Mouse (Mus musculus) liver, embryonic 16.5 days (tissue): Measurements from ENCODE around the gene Igfbp6. TPM values are rescaled to one million over a fixed set of nuclear protein-coding genes. Genes with fewer than 3 reads are reported as not detected.

Experiments
- ATAC-seq: fragments of 200-750 bp; cut with Nextera tagmentation; 2 replicates; pipeline ENCODE4 v1.8.0; 2017; ENCODE audit warnings: low read depth, mild to moderate bottlenecking, moderate number of reproducible peaks, moderate library complexity
- H3K27ac ChIP-seq: fragments of 300-500 bp; sonication (generic); 2 replicates; pipeline ENCODE4 v1.5.1; 2014; ENCODE audit warnings: mild to moderate bottlenecking, low read length
- H3K27me3 ChIP-seq: fragments of 300-500 bp; sonication (generic); 2 replicates; pipeline ENCODE4 v1.6.1; 2014; ENCODE audit warnings: low read depth, low read length, mixed read lengths; ENCODE audit not compliant: control insufficient read depth, insufficient read depth
- H3K36me3 ChIP-seq: fragments of 300-500 bp; sonication (generic); 2 replicates; pipeline ENCODE4 v1.6.1; 2014; ENCODE audit warnings: mild to moderate bottlenecking; ENCODE audit not compliant: control insufficient read depth, insufficient read depth
- H3K4me1 ChIP-seq: fragments of 300-500 bp; sonication (generic); 2 replicates; pipeline ENCODE4 v1.6.1; 2014; ENCODE audit warnings: low read depth, low read length, mixed read lengths; ENCODE audit not compliant: control insufficient read depth
- H3K4me2 ChIP-seq: fragments of 300-500 bp; sonication (generic); 2 replicates; pipeline ENCODE4 v1.6.1; 2014; ENCODE audit warnings: low read depth, low read length, mixed read lengths
- H3K4me3 ChIP-seq: fragments of 300-500 bp; sonication (generic); 2 replicates; pipeline ENCODE4 v1.5.1; 2014; ENCODE audit warnings: low read depth, mild to moderate bottlenecking, low read length
- H3K9ac ChIP-seq: fragments of 300-500 bp; sonication (generic); 2 replicates; pipeline ENCODE4 v1.6.1; 2014; ENCODE audit warnings: low read depth, low read length
- H3K9me3 ChIP-seq: fragments of 300-500 bp; sonication (generic); replicated peaks from 2 replicates; pipeline ENCODE4 v1.6.1; 2016; ENCODE audit warnings: low read length; ENCODE audit not compliant: control insufficient read depth
- WGBS: fragments of 180-500 bp; shearing (Covaris S2); extraction: QIAGEN DNeasy Blood & Tissue Kit; methylation state at CpG from one replicate; pipeline ENCODE4 v1.1.7; 2014; ENCODE audit not compliant: insufficient replicate concordance; 5-methylcytosine and 5-hydroxymethylcytosine counted together
- polyA plus RNA-seq: library from polyadenylated mRNA; unstranded; fragments of >200 nt; fragmentation: Nextera tagmentation; extraction: Ambion mirVana; gene quantifications from 2 replicates; pipeline ENCODE4 v1.2.1, GENCODE M21; 2015

Igfbp6 gene
- polyA plus RNA-seq, 1 experiment from 2014 or later: 2.4 TPM

GRCm38 (mm10) chr15:102160415-102161060 lies 16.4 kb downstream of the Igfbp6 start:
- Histone ChIP-seq H3K36me3 (no peaks in the 10 kb centered on the region), H3K9me3 (no peaks in the 10 kb centered on the region), H3K4me1 (no peaks in the 10 kb centered on the region), H3K9ac (no peak overlapping the region), H3K4me2 (no peak overlapping the region), H3K4me3 (no peak overlapping the region), H3K27ac (no peak overlapping the region), H3K27me3 (no peaks in the 10 kb centered on the region)
- no peak for ATAC-seq
- 62% methylated on average over 27 of the region's 27 CpGs for WGBS

- no peak for ATAC-seq
- Histone ChIP-seq H3K27me3 (no peaks in the 10 kb centered on the region), H3K27ac (no peak overlapping the region), H3K4me2 (no peak overlapping the region), H3K4me1 (no peaks in the 10 kb centered on the region), H3K9me3 (no peaks in the 10 kb centered on the region), H3K9ac (no peak overlapping the region), H3K4me3 (no peak overlapping the region), H3K36me3 (no peaks in the 10 kb centered on the region)
- WGBS: 21% methylated on average over 3 of the region's 3 CpGs
Measured at GRCm38 (mm10) chr15:102163900-102164693, 19.9 kb downstream of the Igfbp6 start.

- H3K27ac ChIP-seq: no peak overlapping the region
Measured at GRCm38 (mm10) chr15:102165468-102166100, 21.4 kb downstream of the Igfbp6 start.

GRCm38 (mm10) chr15:102167620-102168021 lies 23.5 kb downstream of the Igfbp6 start:
- no peak for ATAC-seq
- H3K27ac ChIP-seq: no peak overlapping the region
- H3K9ac ChIP-seq: no peak overlapping the region
- no peaks in the 10 kb centered on the region for H3K4me1 ChIP-seq
- H3K4me3 ChIP-seq: no peak overlapping the region
- no peaks in the 10 kb centered on the region for H3K9me3 ChIP-seq
- no peaks in the 10 kb centered on the region for H3K36me3 ChIP-seq
- 56% methylated on average over 6 of the region's 6 CpGs for WGBS
- H3K27me3 ChIP-seq: no peaks in the 10 kb centered on the region
- no peak overlapping the region for H3K4me2 ChIP-seq

More at GRCm38 (mm10) chr15:102165468-102166100, 21.4 kb downstream of the Igfbp6 start:
- no peaks in the 10 kb centered on the region for H3K36me3 ChIP-seq
- H3K9ac ChIP-seq: no peak overlapping the region
- no peak for ATAC-seq
- H3K4me3 ChIP-seq: no peak overlapping the region
- 13% methylated on average over 6 of the region's 6 CpGs for WGBS
- H3K4me1 ChIP-seq: no peaks in the 10 kb centered on the region
- H3K27me3 ChIP-seq: no peaks in the 10 kb centered on the region
- H3K4me2 ChIP-seq: no peak overlapping the region
- H3K9me3 ChIP-seq: no peaks in the 10 kb centered on the region

GRCm38 (mm10) chr15:102169064-102169463 lies 24.9 kb downstream of the Igfbp6 start:
- Histone ChIP-seq H3K4me2 (no peak overlapping the region), H3K9ac (no peak overlapping the region), H3K4me1 (no peaks in the 10 kb centered on the region), H3K27me3 (no peaks in the 10 kb centered on the region), H3K27ac (no peak overlapping the region), H3K36me3 (no peaks in the 10 kb centered on the region), H3K9me3 (no peaks in the 10 kb centered on the region), H3K4me3 (no peak overlapping the region)
- no peak for ATAC-seq
- 66% methylated on average over 2 of the region's 2 CpGs for WGBS

- ATAC-seq: no peak
Measured at GRCm38 (mm10) chr15:102173581-102173980, 29.4 kb downstream of the Igfbp6 start.

GRCm38 (mm10) chr15:102175736-102176319 lies 31.7 kb downstream of the Igfbp6 start:
- WGBS: 80% methylated on average over 16 of the region's 16 CpGs
- Histone ChIP-seq H3K4me3 (no peak overlapping the region), H3K27me3 (no peaks in the 10 kb centered on the region), H3K36me3 (no peaks in the 10 kb centered on the region), H3K9me3 (no peaks in the 10 kb centered on the region), H3K4me2 (no peak overlapping the region), H3K9ac (no peak overlapping the region), H3K27ac (no peak overlapping the region), H3K4me1 (peaks cover 10% of the 10 kb centered on the region)
- no peak for ATAC-seq

More at GRCm38 (mm10) chr15:102173581-102173980, 29.4 kb downstream of the Igfbp6 start:
- no peak overlapping the region for H3K27ac ChIP-seq
- H3K4me3 ChIP-seq: no peak overlapping the region
- H3K9me3 ChIP-seq: no peaks in the 10 kb centered on the region
- H3K4me1 ChIP-seq: peaks cover 10% of the 10 kb centered on the region
- no peak overlapping the region for H3K4me2 ChIP-seq
- no peak overlapping the region for H3K9ac ChIP-seq
- H3K36me3 ChIP-seq: no peaks in the 10 kb centered on the region
- no peaks in the 10 kb centered on the region for H3K27me3 ChIP-seq
- WGBS: 52% methylated on average over 3 of the region's 3 CpGs

- Histone ChIP-seq H3K9me3 (no peaks in the 10 kb centered on the region), H3K9ac (no peak overlapping the region), H3K4me3 (no peak overlapping the region), H3K36me3 (no peaks in the 10 kb centered on the region), H3K4me2 (no peak overlapping the region), H3K27me3 (no peaks in the 10 kb centered on the region), H3K27ac (no peak overlapping the region), H3K4me1 (peaks cover 10% of the 10 kb centered on the region)
- ATAC-seq: no peak
- 43% methylated on average over 7 of the region's 7 CpGs for WGBS
Measured at GRCm38 (mm10) chr15:102176571-102177316, 32.6 kb downstream of the Igfbp6 start.
